Mouse (Mus musculus) forebrain, embryonic 10.5 days (tissue): ENCODE data around the gene 1700061G19Rik. TPM values are rescaled to one million over a fixed set of nuclear protein-coding genes. Genes with fewer than 3 reads are reported as not detected.

Source experiments
- DNase-seq: peaks from one replicate; pipeline ENCODE4 v3.0.0-alpha.2; 2017; ENCODE audit warnings: low spot score; ENCODE audit errors: extremely low spot score
- H3K27ac ChIP-seq: fragments of 300-500 bp; sonication (generic); 2 replicates; pipeline ENCODE4 v1.5.1; 2016; ENCODE audit warnings: mild to moderate bottlenecking
- H3K27me3 ChIP-seq: fragments of 300-500 bp; sonication (generic); 2 replicates; pipeline ENCODE4 v1.6.1; 2016; ENCODE audit warnings: mild to moderate bottlenecking; ENCODE audit not compliant: poor library complexity, severe bottlenecking
- H3K36me3 ChIP-seq: fragments of 300-500 bp; sonication (generic); replicated peaks from 2 replicates; pipeline ENCODE4 v1.6.1; 2016; ENCODE audit warnings: mild to moderate bottlenecking, moderate library complexity
- H3K4me1 ChIP-seq: fragments of 300-500 bp; sonication (generic); 2 replicates; pipeline ENCODE4 v1.6.1; 2016
- H3K4me3 ChIP-seq: fragments of 300-500 bp; sonication (generic); 2 replicates; pipeline ENCODE4 v1.5.1; 2016; ENCODE audit warnings: mild to moderate bottlenecking, moderate library complexity
- H3K9me3 ChIP-seq: fragments of 300-500 bp; sonication (generic); 2 replicates; pipeline ENCODE4 v1.6.1; 2016; ENCODE audit warnings: mild to moderate bottlenecking, moderate library complexity
- WGBS: fragments of 180-500 bp; shearing (Covaris S2); methylation state at CpG from one replicate; pipeline ENCODE4 v1.1.7; 2016; 5-methylcytosine and 5-hydroxymethylcytosine counted together
- polyA plus RNA-seq: library from polyadenylated mRNA; unstranded; fragments of >200 nt; fragmentation: Nextera tagmentation; extraction: Ambion mirVana; gene quantifications from 2 replicates; pipeline ENCODE4 v1.2.1, GENCODE M21; 2016

The 1700061G19Rik gene
- polyA plus RNA-seq = 0.26 and 0.46 TPM in 2 replicates

- WGBS = 89% methylated on average over 12 of the region's 12 CpGs
- no peak for DNase-seq
- Histone ChIP-seq H3K9me3 (no peaks in the 10 kb centered on the region), H3K27me3 (no peaks in the 10 kb centered on the region), H3K4me3 (no peak within 1 kb of the TSS), H3K4me1 (no peaks in the 10 kb centered on the region), H3K27ac (no peak within 1 kb of the TSS), H3K36me3 (no peaks in the 10 kb centered on the region)
These were observed at the start of gene 1700061G19Rik for GRCm38 (mm10) chr17:56874936-56875651. Gene 1700061G19Rik, plus strand, starts transcription at chr17:56875477.

- H3K27ac ChIP-seq = no peak overlapping the region
- peaks cover 26% of the 10 kb centered on the region for H3K4me1 ChIP-seq
- no peaks in the 10 kb centered on the region for H3K9me3 ChIP-seq
- H3K36me3 ChIP-seq = no peaks in the 10 kb centered on the region
- 90% methylated on average over 2 of the region's 2 CpGs for WGBS
- DNase-seq = no peak
- no peak overlapping the region for H3K4me3 ChIP-seq
- peaks cover 36% of the 10 kb centered on the region for H3K27me3 ChIP-seq
These were observed 48.6 kb upstream of the 1700061G19Rik start for GRCm38 (mm10) chr17:56826718-56827117.

- Histone ChIP-seq H3K27ac (no peak overlapping the region), H3K36me3 (no peaks in the 10 kb centered on the region), H3K4me3 (peak overlapping the region; percentile 79), H3K27me3 (peaks cover 55% of the 10 kb centered on the region), H3K4me1 (peaks cover 26% of the 10 kb centered on the region), H3K9me3 (no peaks in the 10 kb centered on the region)
- 28% methylated on average over 11 of the region's 11 CpGs for WGBS
- DNase-seq = no peak
These were observed 46.1 kb upstream of the 1700061G19Rik start for GRCm38 (mm10) chr17:56829171-56829570.

- 0% methylated on average over 27 of the region's 27 CpGs for whole genome bisulfite sequencing
- DNase-seq = peak; percentile 44
- H3K27ac ChIP-seq = peak overlapping the region; percentile 86
- H3K9me3 ChIP-seq = no peaks in the 10 kb centered on the region
- peaks cover 55% of the 10 kb centered on the region for H3K27me3 ChIP-seq
- peaks cover 26% of the 10 kb centered on the region for H3K4me1 ChIP-seq
- H3K4me3 ChIP-seq = peak overlapping the region; percentile 79
- no peaks in the 10 kb centered on the region for H3K36me3 ChIP-seq
These were observed 45.5 kb upstream of the 1700061G19Rik start for GRCm38 (mm10) chr17:56829795-56830194.

GRCm38 (mm10) chr17:56830411-56831110, 44.7 kb upstream of the 1700061G19Rik start, which contains the start of gene Rfx2:
Gene Rfx2, minus strand, starts transcription at chr17:56831013.
- H3K36me3 ChIP-seq = no peaks in the 10 kb centered on the region
- no peak for DNase-seq
- peak within 1 kb of the TSS; percentile 86 for H3K27ac ChIP-seq
- WGBS = 0% methylated on average over 43 of the region's 62 CpGs
- H3K27me3 ChIP-seq = peaks cover 55% of the 10 kb centered on the region
- peaks cover 26% of the 10 kb centered on the region for H3K4me1 ChIP-seq
- H3K9me3 ChIP-seq = no peaks in the 10 kb centered on the region
- H3K4me3 ChIP-seq = peak within 1 kb of the TSS; percentile 79

- peak; percentile 98 for DNase-seq
- Histone ChIP-seq H3K27ac (peak overlapping the region; percentile 86), H3K9me3 (no peaks in the 10 kb centered on the region), H3K27me3 (peaks cover 55% of the 10 kb centered on the region), H3K4me1 (peaks cover 26% of the 10 kb centered on the region), H3K36me3 (no peaks in the 10 kb centered on the region), H3K4me3 (peak overlapping the region; percentile 79)
- WGBS = under 1% methylated on average over 42 of the region's 42 CpGs
These were observed 44.0 kb upstream of the 1700061G19Rik start for GRCm38 (mm10) chr17:56831111-56831816.

- peaks cover 26% of the 10 kb centered on the region for H3K4me1 ChIP-seq
- 90% methylated on average over 1 of the region's 1 CpGs for WGBS
- H3K27me3 ChIP-seq = peaks cover 46% of the 10 kb centered on the region
- no peaks in the 10 kb centered on the region for H3K36me3 ChIP-seq
- H3K27ac ChIP-seq = no peak overlapping the region
- no peaks in the 10 kb centered on the region for H3K9me3 ChIP-seq
- H3K4me3 ChIP-seq = no peak overlapping the region
- DNase-seq = no peak
These were observed 42.4 kb upstream of the 1700061G19Rik start for GRCm38 (mm10) chr17:56832918-56833317.

- Histone ChIP-seq H3K9me3 (no peaks in the 10 kb centered on the region), H3K27ac (no peak overlapping the region), H3K4me3 (no peak overlapping the region), H3K27me3 (peaks cover 41% of the 10 kb centered on the region), H3K36me3 (no peaks in the 10 kb centered on the region), H3K4me1 (peaks cover 26% of the 10 kb centered on the region)
- DNase-seq = no peak
- WGBS = 84% methylated on average over 1 of the region's 1 CpGs
These were observed 41.9 kb upstream of the 1700061G19Rik start for GRCm38 (mm10) chr17:56833381-56833780.

GRCm38 (mm10) chr17:56836336-56836735, 38.9 kb upstream of the 1700061G19Rik start:
- no peaks in the 10 kb centered on the region for H3K36me3 ChIP-seq
- DNase-seq = no peak

GRCm38 (mm10) chr17:56840524-56840923, 34.8 kb upstream of the 1700061G19Rik start:
- no peak for DNase-seq
- Histone ChIP-seq H3K36me3 (no peaks in the 10 kb centered on the region), H3K9me3 (no peaks in the 10 kb centered on the region), H3K4me3 (no peak overlapping the region), H3K27me3 (no peaks in the 10 kb centered on the region), H3K27ac (no peak overlapping the region), H3K4me1 (no peaks in the 10 kb centered on the region)
- WGBS = 86% methylated on average over 7 of the region's 7 CpGs

More at GRCm38 (mm10) chr17:56836336-56836735, 38.9 kb upstream of the 1700061G19Rik start:
- 92% methylated on average over 8 of the region's 8 CpGs for WGBS
- Histone ChIP-seq H3K4me1 (peaks cover 4% of the 10 kb centered on the region; the same call in 1 of the 2 replicates), H3K4me3 (no peak overlapping the region), H3K9me3 (no peaks in the 10 kb centered on the region), H3K27me3 (peaks cover 20% of the 10 kb centered on the region), H3K27ac (no peak overlapping the region)

- H3K9me3 ChIP-seq = no peaks in the 10 kb centered on the region
- 89% methylated on average over 5 of the region's 5 CpGs for WGBS
- H3K4me1 ChIP-seq = no peaks in the 10 kb centered on the region
- DNase-seq = no peak
- H3K27me3 ChIP-seq = no peaks in the 10 kb centered on the region
- H3K36me3 ChIP-seq = no peaks in the 10 kb centered on the region
- H3K4me3 ChIP-seq = no peak overlapping the region
- no peak overlapping the region for H3K27ac ChIP-seq
These were observed 33.1 kb upstream of the 1700061G19Rik start for GRCm38 (mm10) chr17:56842173-56842572.

GRCm38 (mm10) chr17:56843678-56844077, 31.6 kb upstream of the 1700061G19Rik start:
- Histone ChIP-seq H3K27ac (no peak overlapping the region), H3K4me1 (no peaks in the 10 kb centered on the region), H3K4me3 (no peak overlapping the region), H3K36me3 (no peaks in the 10 kb centered on the region), H3K27me3 (no peaks in the 10 kb centered on the region), H3K9me3 (no peaks in the 10 kb centered on the region)
- DNase-seq = no peak
- 87% methylated on average over 5 of the region's 5 CpGs for WGBS
